Mouse (Mus musculus) mouse embryonic stem cell (cell line): ENCODE results near the gene Baiap2l1.
"Not testable (repeated sequence)": the region's sequence is repeated elsewhere in the genome, so short reads cannot be mapped to it uniquely, and the experiment has no call there.

Experiments
- in situ Hi-C, 2 experiments: fragments of 300-500 bp; cut with MboI; formaldehyde crosslinking; loops; 1 replicate in 1 of 2; 3 replicates in 1 of 2; pipeline ENCODE4 v1.14.3; 2019 to 2020; ENCODE audit warnings: low sequenced_read_pairs in 2 of 2, low pct_unique_long_range_greater_than_20kb in 1 of 2, mixed read lengths in 1 of 2; ENCODE audit not compliant: unreplicated experiment in 1 of 2

Baiap2l1 gene

GRCm38 (mm10) chr5:144356776-144357455 lies 996 bp downstream of the Baiap2l1 start:
- in situ Hi-C loops = no loop called here

GRCm38 (mm10) chr5:144352250-144353047 lies 5.5 kb downstream of the Baiap2l1 start:
- in situ Hi-C loops = no loop called here

DNA sequence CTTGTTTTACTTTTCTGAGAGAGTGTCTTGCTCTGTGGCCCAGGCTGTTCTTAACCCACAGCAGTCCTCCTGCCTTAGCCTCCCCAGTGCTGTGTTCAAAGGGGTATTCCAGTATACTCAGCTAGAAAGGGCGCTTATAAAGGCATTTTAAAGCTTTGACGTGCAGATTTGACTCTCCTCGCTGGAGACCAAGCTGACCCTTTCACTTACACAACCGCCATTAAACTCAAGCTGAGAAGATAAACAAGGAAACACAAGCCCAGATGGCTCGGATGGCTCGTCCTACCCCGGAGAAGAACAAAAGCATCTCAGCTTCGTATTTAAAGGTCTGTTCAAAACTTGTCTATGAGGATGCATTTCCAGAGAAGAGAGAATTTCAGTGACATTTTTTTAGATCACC lies 6.7 kb downstream of the Baiap2l1 start:
- in situ Hi-C loops = no loop called here

DNA sequence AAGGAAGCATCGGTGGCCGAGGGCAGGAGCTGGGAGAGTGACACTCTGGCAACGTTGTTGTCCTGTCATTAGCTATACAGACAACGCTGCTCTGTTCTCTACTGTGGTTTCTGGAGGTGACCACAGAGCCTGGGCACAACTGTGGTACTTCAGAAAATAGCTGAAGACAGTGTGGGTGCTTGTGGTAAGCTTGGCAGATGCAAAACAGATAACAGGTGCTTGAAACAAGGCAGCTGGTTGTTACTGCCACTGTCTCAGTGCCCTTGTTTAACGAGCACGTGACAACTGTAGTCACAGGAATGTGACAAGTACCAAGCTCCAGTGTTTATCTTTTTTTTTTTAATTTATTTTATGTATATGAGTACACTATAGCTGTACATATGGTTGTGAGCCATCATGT lies 13.3 kb downstream of the Baiap2l1 start:
- in situ Hi-C loops = no loop called here

GRCm38 (mm10) chr5:144341085-144341484 lies 16.8 kb downstream of the Baiap2l1 start:
- in situ Hi-C loops = no loop called here

GRCm38 (mm10) chr5:144338787-144339186 lies 19.1 kb downstream of the Baiap2l1 start:
- in situ Hi-C loops = no loop called here

- in situ Hi-C loops = not testable (repeated sequence)
Observed at GRCm38 (mm10) chr5:144335357-144335756, 22.6 kb downstream of the Baiap2l1 start.

DNA sequence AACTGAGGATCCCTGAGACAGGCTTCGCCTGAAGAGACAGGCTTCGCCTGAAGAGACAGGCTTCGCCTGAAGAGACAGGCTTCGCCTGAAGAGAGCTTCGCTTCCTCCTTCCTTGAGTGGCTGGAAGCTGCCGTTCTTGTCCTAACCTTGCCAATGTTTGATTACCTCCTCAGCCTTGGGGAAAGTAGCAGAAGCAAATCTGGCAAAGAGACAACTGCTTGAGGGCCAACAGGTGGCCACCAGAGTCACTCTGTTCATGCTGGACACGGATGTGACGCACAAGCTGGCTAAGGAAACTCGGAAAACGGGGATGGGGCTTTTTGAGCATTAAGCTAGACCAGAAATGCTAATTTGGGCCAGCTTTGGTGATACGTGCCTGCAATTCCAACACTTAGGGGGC lies 23.9 kb downstream of the Baiap2l1 start:
- in situ Hi-C loops = no loop called here

GRCm38 (mm10) chr5:144322717-144323116 lies 35.2 kb downstream of the Baiap2l1 start:
- in situ Hi-C loops = no loop called here

DNA sequence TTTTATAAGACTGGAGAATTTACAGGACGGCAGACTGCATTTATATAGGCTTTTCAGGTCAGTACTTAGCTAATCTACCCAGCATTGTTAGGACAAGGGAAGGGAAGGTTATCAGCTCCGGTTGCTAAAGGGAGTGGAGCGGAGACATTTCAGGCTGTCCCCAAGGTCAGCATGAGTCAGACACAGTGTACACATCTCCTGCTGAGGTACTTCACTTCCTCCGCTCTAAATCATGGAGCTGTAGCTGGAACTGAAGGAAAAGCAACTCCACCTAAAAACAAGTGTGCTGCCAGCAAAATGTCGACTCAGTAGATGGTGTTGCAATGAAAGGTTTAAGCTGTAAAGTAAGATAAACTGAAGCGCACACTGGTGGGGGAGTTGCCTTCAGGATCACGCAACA lies 36.2 kb downstream of the Baiap2l1 start:
- in situ Hi-C loops = no loop called here

- in situ Hi-C loops = no loop called here
Observed at GRCm38 (mm10) chr5:144318286-144318685, 39.6 kb downstream of the Baiap2l1 start.

DNA sequence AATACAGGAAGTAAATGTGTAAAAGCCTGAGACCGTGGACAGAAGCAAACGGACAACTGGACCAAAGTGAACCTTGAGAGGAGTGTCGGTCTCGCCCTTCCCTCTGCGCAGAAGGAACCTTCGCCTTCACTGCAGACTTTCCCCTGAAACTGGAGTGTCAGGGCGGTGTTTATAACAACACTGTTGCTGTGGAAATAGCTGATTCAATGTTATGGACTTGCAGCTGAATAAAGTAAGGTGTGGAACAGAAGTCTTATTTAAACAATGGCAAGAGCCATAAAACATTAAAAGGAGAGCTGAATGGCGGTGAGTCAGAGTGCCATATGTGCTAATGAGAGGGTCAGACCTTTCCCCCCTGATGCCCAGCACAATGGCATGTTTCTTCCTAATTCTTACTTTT lies 40.5 kb downstream of the Baiap2l1 start:
- in situ Hi-C loops = no loop called here

GRCm38 (mm10) chr5:144316442-144316841 lies 41.5 kb downstream of the Baiap2l1 start:
- in situ Hi-C loops = no loop called here

- in situ Hi-C loops = no loop called here
Observed at GRCm38 (mm10) chr5:144314731-144315494, 43.0 kb downstream of the Baiap2l1 start.

- in situ Hi-C loops = no loop called here
Observed at GRCm38 (mm10) chr5:144313335-144313734, 44.6 kb downstream of the Baiap2l1 start.

DNA sequence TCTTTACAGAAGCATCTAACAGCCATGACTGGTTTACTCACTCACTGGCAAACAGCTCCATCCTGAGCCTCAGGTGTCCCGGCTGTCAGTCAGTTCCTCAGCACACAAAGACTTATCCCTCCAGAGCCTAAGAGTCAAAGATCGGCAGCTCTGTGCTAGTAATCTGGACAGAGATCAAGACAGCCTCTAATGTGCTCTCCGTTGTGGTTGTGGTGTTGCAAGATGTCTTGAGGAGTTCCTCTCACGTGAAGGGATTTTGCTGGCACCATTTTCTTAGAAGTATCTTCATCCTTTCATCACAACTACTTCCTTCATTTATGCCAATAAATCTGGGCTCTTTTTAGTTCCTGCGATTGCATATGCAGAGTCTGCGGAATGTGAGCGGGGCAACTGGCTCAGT lies 45.7 kb downstream of the Baiap2l1 start:
- in situ Hi-C loops = no loop called here

- in situ Hi-C loops = no loop called here
Observed at GRCm38 (mm10) chr5:144308929-144309328, 49.0 kb downstream of the Baiap2l1 start.

- in situ Hi-C loops = no loop called here
Observed at GRCm38 (mm10) chr5:144303071-144303470, 54.8 kb downstream of the Baiap2l1 start.

GRCm38 (mm10) chr5:144296090-144296604 lies 61.8 kb downstream of the Baiap2l1 start:
- in situ Hi-C loops = no loop called here
